Mouse (Mus musculus) spleen, adult 2 months (tissue): ENCODE measurements around the gene Ntsr1. TPM values are rescaled to one million over a fixed set of nuclear protein-coding genes. Genes with fewer than 3 reads are reported as not detected.

ENCODE experiments used
- DNase-seq, 2 experiments: peaks; one replicate each; pipeline versions ENCODE4 v3.0.0 to v3.0.0-alpha.2; 2012 to 2021; ENCODE audit warnings: low spot score in 2 of 2, low read depth in 1 of 2
- H3K27ac ChIP-seq: fragments of 200-500 bp; 2 replicates; pipeline ENCODE4 v1.5.1; 2012; ENCODE audit warnings: low read length, inconsistent platforms; ENCODE audit not compliant: insufficient read depth
- H3K27me3 ChIP-seq: fragments of 200-500 bp; 2 replicates; pipeline ENCODE4 v1.6.1; 2012; ENCODE audit warnings: mild to moderate bottlenecking, moderate library complexity, low read length, inconsistent platforms; ENCODE audit not compliant: control insufficient read depth, insufficient read depth
- H3K36me3 ChIP-seq: fragments of 200-500 bp; 2 replicates; pipeline ENCODE4 v1.6.1; 2012; ENCODE audit warnings: mild to moderate bottlenecking, low read length, inconsistent platforms; ENCODE audit not compliant: control insufficient read depth, insufficient read depth
- H3K4me1 ChIP-seq: fragments of 200-500 bp; 2 replicates; pipeline ENCODE4 v1.6.1; 2011; ENCODE audit warnings: inconsistent platforms; ENCODE audit not compliant: control insufficient read depth, insufficient read depth, insufficient read length
- H3K4me3 ChIP-seq: fragments of 200-500 bp; 2 replicates; pipeline ENCODE4 v1.5.1; 2011; ENCODE audit warnings: mild to moderate bottlenecking, inconsistent platforms; ENCODE audit not compliant: insufficient read depth, insufficient read length; ENCODE audit errors: extremely low read depth
- CTCF ChIP-seq: fragments of 200-500 bp; IDR thresholded peaks from 2 replicates; pipeline ENCODE4 v1.5.1; 2011; ENCODE audit warnings: mild to moderate bottlenecking, inconsistent platforms; ENCODE audit not compliant: insufficient read depth, insufficient read length, insufficient replicate concordance; ENCODE audit errors: extremely low read depth
- POLR2A ChIP-seq: fragments of 200-500 bp; IDR thresholded peaks from 2 replicates; pipeline ENCODE4 v1.6.1; 2011; ENCODE audit warnings: low read depth, low read length, inconsistent platforms
- WGBS: fragments of 180-500 bp; shearing (Covaris S2); methylation state at CpG from one replicate; pipeline ENCODE4 v1.1.7; 2018; 5-methylcytosine and 5-hydroxymethylcytosine counted together
- polyA plus RNA-seq: library from polyadenylated mRNA; depleted of rRNA; stranded (reverse); fragments of >200 nt; gene quantifications from 2 replicates; pipeline ENCODE4 v1.2.3, GENCODE M21; 2012

The Ntsr1 gene
- polyA plus RNA-seq, 1 experiment, result not detected

- H3K4me3 ChIP-seq, result no peak overlapping the region
- DNase-seq, result no peak
- H3K36me3 ChIP-seq, result no peaks in the 10 kb centered on the region
- no peaks in the 10 kb centered on the region for H3K27me3 ChIP-seq
- no peaks in the 10 kb centered on the region for H3K4me1 ChIP-seq
- 62% methylated on average over 5 of the region's 5 CpGs for WGBS
- no peak overlapping the region for H3K27ac ChIP-seq
- TF ChIP-seq CTCF, result peak; percentile 26; the same call in 1 of the 2 replicates
- TF ChIP-seq POLR2A, result no peak
Observed at GRCm38 (mm10) chr2:180560245-180560644, 60.5 kb downstream of the Ntsr1 start.

DNA sequence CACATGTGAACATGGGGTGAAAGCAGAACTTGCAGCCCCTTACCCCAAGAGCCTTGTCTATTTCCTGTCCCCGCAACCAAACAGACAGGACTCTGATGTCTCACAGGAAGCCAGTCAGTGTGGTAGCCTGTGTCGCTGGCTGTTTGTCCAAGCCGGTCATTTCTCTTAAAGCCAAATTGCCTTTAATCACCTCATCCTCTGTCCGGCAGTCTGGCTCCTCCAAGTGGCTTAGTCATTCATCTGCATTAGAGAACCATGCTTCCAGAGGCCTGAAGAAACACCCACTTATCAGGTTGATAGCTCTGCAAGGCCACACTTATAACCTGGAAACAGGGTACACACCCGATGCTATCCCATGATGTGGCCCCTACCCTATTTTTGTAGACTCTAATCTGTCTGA is 62.4 kb downstream of the Ntsr1 start:
- Histone ChIP-seq H3K4me1 (no peaks in the 10 kb centered on the region), H3K27me3 (no peaks in the 10 kb centered on the region), H3K36me3 (no peaks in the 10 kb centered on the region), H3K4me3 (no peak overlapping the region), H3K27ac (no peak overlapping the region)
- DNase-seq, result no peak
- TF ChIP-seq POLR2A (no peak), CTCF (no peak)
- WGBS, result 58% methylated on average over 5 of the region's 5 CpGs

DNA sequence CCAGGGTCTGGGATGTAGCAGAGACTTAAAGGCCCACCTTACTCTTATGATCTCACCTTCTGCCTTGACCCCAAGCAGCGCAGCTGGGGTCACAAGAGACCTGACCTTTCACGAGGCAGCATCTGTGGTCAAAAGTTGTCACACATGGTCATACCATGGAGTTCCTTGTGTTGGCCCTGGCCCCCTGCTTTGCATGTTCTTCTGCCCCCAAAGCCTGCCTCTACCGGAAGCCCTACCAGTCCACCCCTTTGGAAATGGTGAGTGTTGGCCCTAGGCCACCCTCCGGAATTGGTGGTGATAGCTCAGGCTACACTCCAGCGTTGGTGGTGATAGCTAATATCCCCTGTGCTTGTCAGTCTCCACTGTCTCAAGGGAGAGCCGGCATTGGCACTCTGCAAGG is 63.5 kb downstream of the Ntsr1 start:
- H3K4me3 ChIP-seq, result no peak overlapping the region
- H3K27ac ChIP-seq, result no peak overlapping the region
- no peaks in the 10 kb centered on the region for H3K36me3 ChIP-seq
- H3K27me3 ChIP-seq, result no peaks in the 10 kb centered on the region
- no peaks in the 10 kb centered on the region for H3K4me1 ChIP-seq
- no peak for DNase-seq
- TF ChIP-seq CTCF, result no peak
- TF ChIP-seq POLR2A, result no peak
- WGBS, result 72% methylated on average over 6 of the region's 6 CpGs

GRCm38 (mm10) chr2:180563841-180564240 is 64.1 kb downstream of the Ntsr1 start:
- WGBS, result 73% methylated on average over 5 of the region's 5 CpGs
- no peak for DNase-seq
- no peaks in the 10 kb centered on the region for H3K27me3 ChIP-seq
- H3K27ac ChIP-seq, result no peak overlapping the region
- H3K4me3 ChIP-seq, result no peak overlapping the region
- H3K4me1 ChIP-seq, result no peaks in the 10 kb centered on the region
- no peak for TF ChIP-seq POLR2A
- no peaks in the 10 kb centered on the region for H3K36me3 ChIP-seq

- Histone ChIP-seq H3K4me1 (no peaks in the 10 kb centered on the region), H3K27me3 (0 out of 2 replicates have a peak, but pooled peaks cover under 1% of the 10 kb centered on the region), H3K4me3 (no peak overlapping the region), H3K36me3 (no peaks in the 10 kb centered on the region), H3K27ac (no peak overlapping the region)
- WGBS, result 36% methylated on average over 13 of the region's 13 CpGs
- DNase-seq, result peak; percentile 45 to 51
- TF ChIP-seq POLR2A, result no peak
- TF ChIP-seq CTCF, result peak; percentile 74; the same call in 1 of the 2 replicates
Observed at GRCm38 (mm10) chr2:180566240-180566913, 66.6 kb downstream of the Ntsr1 start.

GRCm38 (mm10) chr2:180569028-180569643 is 69.4 kb downstream of the Ntsr1 start:
- 30% methylated on average over 3 of the region's 3 CpGs for WGBS
- no peaks in the 10 kb centered on the region for H3K4me1 ChIP-seq
- DNase-seq, result no peak
- no peaks in the 10 kb centered on the region for H3K36me3 ChIP-seq
- no peak overlapping the region for H3K27ac ChIP-seq
- no peak for TF ChIP-seq CTCF
- TF ChIP-seq POLR2A, result no peak
- H3K4me3 ChIP-seq, result no peak overlapping the region
- H3K27me3 ChIP-seq, result 0 out of 2 replicates have a peak, but pooled peaks cover 2% of the 10 kb centered on the region

- no peak for DNase-seq
- Histone ChIP-seq H3K27ac (no peak overlapping the region), H3K27me3 (0 out of 2 replicates have a peak, but pooled peaks cover under 1% of the 10 kb centered on the region), H3K4me1 (no peaks in the 10 kb centered on the region), H3K4me3 (no peak overlapping the region), H3K36me3 (no peaks in the 10 kb centered on the region)
- WGBS, result 49% methylated on average over 4 of the region's 4 CpGs
- TF ChIP-seq POLR2A (no peak), CTCF (no peak)
Observed at GRCm38 (mm10) chr2:180576482-180576881, 76.7 kb downstream of the Ntsr1 start.
